Mouse (Mus musculus) C3H10T1/2 (cell line): ENCODE results near the gene Fut4. TPM values are rescaled to one million over a fixed set of nuclear protein-coding genes. Genes with fewer than 3 reads are reported as not detected.

Experiments used
- polyA plus RNA-seq, 2 experiments: library from polyadenylated mRNA; unstranded; fragments of >200 nt; fragmentation: generic; extraction: Trizol; gene quantifications; one replicate each; pipeline ENCODE4 v1.2.1; 2012; ENCODE audit warnings: missing spikeins in 2 of 2

The Fut4 gene
- not detected for polyA plus RNA-seq

DNA sequence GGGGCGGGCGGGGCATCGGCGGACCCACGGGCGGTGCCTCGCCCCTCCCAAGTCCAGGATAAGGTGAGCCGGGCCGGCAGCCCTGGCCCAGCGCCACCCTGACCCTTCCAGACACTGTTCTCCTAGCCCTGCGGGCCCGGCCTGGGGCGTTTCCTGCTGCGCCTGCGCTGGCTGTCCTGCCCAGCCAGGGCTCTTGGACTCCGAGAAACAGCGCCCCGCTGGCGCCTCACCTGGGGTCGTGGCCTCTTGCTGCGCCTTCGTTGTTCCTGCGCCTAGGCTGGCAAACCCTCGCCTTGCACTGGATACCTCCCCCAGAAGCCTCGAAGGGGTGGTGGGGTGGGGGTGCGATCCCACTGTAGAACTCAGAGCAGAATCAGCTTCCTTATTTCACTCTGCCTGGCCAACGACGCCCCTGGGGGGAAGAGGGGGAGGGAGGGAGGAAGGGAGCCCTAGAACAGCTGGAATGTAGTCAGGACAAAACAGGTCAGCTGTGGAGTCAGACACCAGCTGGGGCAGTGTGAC lies at the start of gene Fut4:
Fut4 (minus strand) TSS at position 393 of the 522 bp plus-strand sequence.

DNA sequence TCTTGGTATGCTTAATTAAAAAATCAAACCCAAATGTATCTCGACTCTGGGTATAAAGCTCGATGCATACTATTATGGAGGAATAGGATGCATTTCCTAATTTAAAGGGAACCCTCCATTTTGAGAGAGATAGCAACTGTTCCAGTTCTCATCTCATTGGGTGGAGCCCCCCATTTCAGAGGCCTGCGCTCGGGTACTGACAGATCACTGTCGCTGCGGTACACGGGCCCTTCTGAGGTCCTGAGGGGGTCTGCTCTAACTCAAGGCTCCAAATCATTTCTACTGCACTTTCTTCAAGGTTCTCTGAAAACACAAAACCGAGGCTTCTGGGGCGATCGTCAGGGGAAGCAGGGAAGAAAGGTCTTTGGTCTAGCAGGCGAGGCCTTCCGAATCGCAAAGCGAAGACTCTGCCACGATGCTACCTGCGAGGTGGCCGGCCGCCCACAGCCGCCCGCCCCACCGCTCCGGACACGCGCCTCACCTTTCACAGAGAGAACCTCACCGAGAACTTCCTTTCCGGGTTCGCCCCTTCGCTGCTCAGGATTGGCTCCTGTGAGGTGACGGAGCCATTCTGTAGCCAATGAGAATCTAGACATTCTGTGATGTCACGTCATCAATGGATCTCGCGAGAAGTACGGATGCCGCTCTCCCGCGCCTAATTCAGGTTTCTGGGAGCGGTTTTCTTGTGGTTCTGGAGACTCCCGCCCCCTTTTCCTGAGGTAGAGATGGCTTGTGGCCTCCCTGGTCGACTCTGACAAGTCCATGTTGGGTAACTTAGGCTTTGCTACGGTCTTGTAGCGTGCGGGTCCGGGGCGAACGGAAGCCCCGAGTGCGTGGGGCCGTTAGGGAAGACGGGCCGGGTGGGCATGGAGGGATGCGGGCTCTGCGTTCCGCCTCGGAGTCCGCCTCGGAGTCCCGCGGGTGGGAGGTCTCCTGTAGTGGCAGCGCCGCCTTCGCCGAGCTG lies 32.1 kb upstream of the Fut4 start, which contains the start of the genes Mre11a and Ankrd49:
Mre11a (plus strand) TSS at position 616 of the 964 bp plus-strand sequence.
Ankrd49 (minus strand) TSS at position 818 of the 964 bp plus-strand sequence.

DNA sequence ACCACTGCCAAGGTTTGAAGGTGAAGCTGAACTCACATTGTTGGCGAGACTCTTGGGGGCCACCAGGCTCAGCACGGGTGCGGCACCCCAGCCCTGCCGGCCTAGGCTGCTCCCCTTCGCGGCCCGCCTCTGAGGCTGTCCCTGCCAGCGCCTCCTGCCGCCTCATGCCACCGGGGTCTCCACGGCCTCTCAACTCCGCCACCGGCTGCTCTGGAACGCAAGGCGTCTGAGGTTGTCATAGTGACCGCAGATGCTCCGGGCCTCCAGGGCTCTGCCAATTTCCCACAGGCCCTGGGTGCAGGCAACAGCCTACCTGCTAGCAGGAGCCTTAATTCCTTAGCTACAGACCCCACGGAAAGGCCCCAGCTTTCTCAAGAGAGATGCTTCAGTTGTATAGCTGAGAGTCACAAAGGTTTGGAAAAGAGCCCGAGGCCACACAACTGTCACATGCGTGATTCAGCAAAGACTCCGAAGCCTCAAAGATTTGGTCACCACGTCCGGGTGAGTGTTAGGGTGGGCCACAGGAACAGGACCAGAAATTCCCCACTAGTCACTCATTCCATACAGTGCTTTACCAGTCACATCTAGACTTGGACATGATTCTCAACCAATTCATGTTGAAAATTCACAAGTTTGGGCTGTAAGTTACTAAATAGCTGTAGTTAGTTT lies 18.7 kb upstream of the Fut4 start, which contains the start of gene 1700012B09Rik:
1700012B09Rik (minus strand) TSS at position 228 of the 669 bp plus-strand sequence.

DNA sequence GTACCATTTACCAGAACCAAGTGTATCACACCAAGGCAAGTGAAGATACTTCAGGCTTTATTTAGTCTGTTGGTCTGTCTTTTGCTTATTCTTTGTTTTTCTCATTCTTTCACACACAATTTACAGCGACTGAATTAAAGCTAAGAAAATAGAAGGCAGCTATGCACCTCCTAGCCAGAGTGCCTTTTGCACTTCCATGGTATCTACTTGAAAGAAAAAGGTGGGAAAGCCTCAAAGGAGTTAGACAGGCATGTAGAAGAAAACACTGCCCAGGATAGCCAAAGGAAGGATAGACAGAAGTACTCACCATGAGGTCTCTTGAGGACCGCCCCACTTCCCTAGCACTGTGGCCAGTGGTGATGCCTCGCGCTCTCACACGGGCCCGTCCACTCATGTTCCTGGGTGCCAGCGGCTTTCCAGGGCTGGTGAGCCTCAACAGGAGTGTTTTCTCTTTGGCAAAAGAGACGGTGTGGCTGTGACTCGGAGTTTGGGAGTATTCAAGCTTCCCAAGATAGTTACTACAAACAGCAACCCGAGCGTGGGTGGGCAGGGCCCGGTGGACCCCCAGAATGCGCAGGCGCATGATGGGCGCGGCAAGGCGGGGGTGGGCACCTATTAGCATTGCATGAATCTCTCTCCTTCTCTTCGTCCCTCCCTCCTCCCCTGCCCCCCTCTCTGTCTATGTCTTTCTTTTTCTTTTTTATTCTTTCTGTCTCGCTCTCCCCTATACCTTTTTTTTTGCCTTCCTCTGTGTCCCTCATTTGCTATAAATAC lies 11.9 kb downstream of the Fut4 start, which contains the start of gene Piwil4:
Piwil4 (minus strand) TSS at position 583 of the 774 bp plus-strand sequence.

Other genes starting within 250 kb of the Fut4 start
- gene Amotl1, start 107.3 kb downstream of the Fut4 start, polyA plus RNA-seq, result 10 to 100 TPM in 1 of 2 experiments, 1 to 10 TPM in 1; 3.3 to 37.9 TPM
- gene Piwil4, start 11.7 kb downstream of the Fut4 start, polyA plus RNA-seq, result under 1 TPM; 0.01 to 0.18 TPM
- not detected for gene 1700012B09Rik, start 18.6 kb upstream of the Fut4 start, polyA plus RNA-seq
- gene Mre11a, start 32.3 kb upstream of the Fut4 start, polyA plus RNA-seq, result 1 to 10 TPM; 3.1 to 6.4 TPM
- 1 to 10 TPM in 1 of 2 experiments, under 1 TPM in 1; 0.71 to 3.8 TPM for gene Ankrd49, start 32.5 kb upstream of the Fut4 start, polyA plus RNA-seq
- gene Gpr83, start 107.8 kb upstream of the Fut4 start, polyA plus RNA-seq, result not detected
- not detected for gene Izumo1r, start 151.6 kb upstream of the Fut4 start, polyA plus RNA-seq